In genomic region chr1:176932320-176932950, GRCm38 (mm10) we compare ENCODE assay signal across 21 mouse cellular contexts.
DNase-seq lines count a peak whose midpoint lies in the region; ATAC-seq and TF ChIP-seq lines count a peak whose summit lies in the region.
"Had no signal": no experiment of that assay in that cellular context is flagged by ENCODE, and none has a peak within 500 bp of the region (broad histone marks: within the 10 kb centered on the region; RNA-seq: fewer than 3 reads in every experiment).

No protein-coding gene starts in this region.

- H3K36me3 ChIP-seq in hindbrain, postnatal 0 days (ENCODE audit: insufficient read depth, low read length): no peaks in the 10 kb centered on the region
- H3K36me3 ChIP-seq in hindbrain, embryonic 14.5 days (replicated peaks; ENCODE audit: control insufficient read depth, insufficient read depth): no peaks in the 10 kb centered on the region
- H3K36me3 ChIP-seq in forebrain, embryonic 16.5 days (ENCODE audit: control insufficient read depth, insufficient read depth): no peaks in the 10 kb centered on the region
- H3K36me3 ChIP-seq: embryonic facial prominence, embryonic 10.5 days; hindbrain, embryonic 13.5 days; intestine, embryonic 15.5 days; limb, embryonic 10.5 days; liver, embryonic 15.5 days; lung, embryonic 15.5 days had no signal

- TF ChIP-seq CTCF in cerebellum, adult 2 months (IDR thresholded peaks at IDR 0.05; ENCODE audit: borderline replicate concordance, insufficient read depth, low read depth, low read length): no peak
- no peak for TF ChIP-seq CTCF in hindbrain, postnatal 0 days (IDR thresholded peaks at IDR 0.05; ENCODE audit: low read depth)

- no peaks in the 10 kb centered on the region for H3K9me3 ChIP-seq in hindbrain, postnatal 0 days (ENCODE audit: low read length)
- H3K9me3 ChIP-seq in hindbrain, embryonic 14.5 days (ENCODE audit: control insufficient read depth, low read length): no peaks in the 10 kb centered on the region
- no peaks in the 10 kb centered on the region for H3K9me3 ChIP-seq in forebrain, embryonic 16.5 days (ENCODE audit: control insufficient read depth, low read length)
- H3K9me3 ChIP-seq: embryonic facial prominence, embryonic 10.5 days; hindbrain, embryonic 13.5 days; intestine, embryonic 15.5 days; limb, embryonic 10.5 days; liver, embryonic 15.5 days; lung, embryonic 15.5 days; megakaryocyte, embryonic 14.5 days had no signal

- H3K27me3 ChIP-seq in cerebellum, adult 2 months (ENCODE audit: control insufficient read depth, insufficient read depth, low read length): no peaks in the 10 kb centered on the region
- no peaks in the 10 kb centered on the region for H3K27me3 ChIP-seq in hindbrain, postnatal 0 days (ENCODE audit: insufficient read depth, low read length)
- H3K27me3 ChIP-seq in hindbrain, embryonic 14.5 days (ENCODE audit: control insufficient read depth, insufficient read depth, low read length): no peaks in the 10 kb centered on the region
- H3K27me3 ChIP-seq in forebrain, embryonic 16.5 days (replicated peaks; ENCODE audit: control insufficient read depth, insufficient read depth, low read length): no peaks in the 10 kb centered on the region
- H3K27me3 ChIP-seq: hindbrain, embryonic 13.5 days; intestine, embryonic 15.5 days; liver, embryonic 15.5 days; lung, embryonic 15.5 days; megakaryocyte, embryonic 14.5 days had no signal

- peak overlapping the region; percentile 97 for H3K27ac ChIP-seq in cerebellum, adult 2 months (ENCODE audit: insufficient read depth, low read length)
- peak overlapping the region; percentile 63; the same call in 1 of the 2 replicates for H3K27ac ChIP-seq in hindbrain, postnatal 0 days
- no peak overlapping the region for H3K27ac ChIP-seq in hindbrain, embryonic 14.5 days
- peak overlapping the region; percentile 95 for H3K27ac ChIP-seq in forebrain, embryonic 16.5 days (ENCODE audit: low read length)
- H3K27ac ChIP-seq: embryonic facial prominence, embryonic 10.5 days; intestine, embryonic 15.5 days; limb, embryonic 10.5 days; liver, embryonic 15.5 days; lung, embryonic 15.5 days had no signal

- peaks cover 41% of the 10 kb centered on the region for H3K4me1 ChIP-seq in cerebellum, adult 2 months (ENCODE audit: control insufficient read depth, insufficient read depth, low read length)
- peaks cover 4% of the 10 kb centered on the region; the same call in 1 of the 2 replicates for H3K4me1 ChIP-seq in hindbrain, postnatal 0 days (ENCODE audit: insufficient read depth, low read length)
- peaks cover 6% of the 10 kb centered on the region for H3K4me1 ChIP-seq in hindbrain, embryonic 14.5 days (replicated peaks; ENCODE audit: control insufficient read depth, insufficient read depth, low read length)
- peaks cover 46% of the 10 kb centered on the region for H3K4me1 ChIP-seq in forebrain, embryonic 16.5 days (replicated peaks; ENCODE audit: control insufficient read depth, insufficient read depth, low read length)
- H3K4me1 ChIP-seq: limb, embryonic 10.5 days; liver, embryonic 15.5 days had no signal

- H3K9ac ChIP-seq in hindbrain, postnatal 0 days (replicated peaks; ENCODE audit: low read length): no peak overlapping the region
- no peak overlapping the region for H3K9ac ChIP-seq in hindbrain, embryonic 14.5 days
- H3K9ac ChIP-seq in forebrain, embryonic 16.5 days (replicated peaks; ENCODE audit: low read depth, low read length): peak overlapping the region; percentile 42
- H3K9ac ChIP-seq: hindbrain, embryonic 13.5 days; intestine, embryonic 15.5 days; liver, embryonic 15.5 days; lung, embryonic 15.5 days had no signal

- peak; percentile 62 to 70 for DNase-seq in cerebellum, adult 2 months
- no peak for DNase-seq in hindbrain, postnatal 0 days (ENCODE audit: low spot score)
- no peak for DNase-seq in hindbrain, embryonic 14.5 days (ENCODE audit: low spot score)
- peak; percentile 61 for DNase-seq in cerebellum, adult 9-11 months
- no peak for DNase-seq in kidney, adult 18-20 months
- DNase-seq: adrenal gland, postnatal 14 days; heart, adult 18-20 months; kidney, postnatal 36 days; liver; lung, postnatal 36 days; midbrain, embryonic 14.5 days had no signal

- TF ChIP-seq POLR2A in cerebellum, adult 2 months (IDR thresholded peaks at IDR 0.05; ENCODE audit: borderline replicate concordance, insufficient read depth, low read length): peak; percentile 36; the same call in 1 of the 2 replicates

- WGBS in cerebellum, adult 2 months: 12% methylated on average over 12 of the region's 12 CpGs
- WGBS in hindbrain, postnatal 0 days: 72% methylated on average over 12 of the region's 12 CpGs
- 87% methylated on average over 12 of the region's 12 CpGs for WGBS in hindbrain, embryonic 14.5 days
- 58% methylated on average over 12 of the region's 12 CpGs for WGBS in forebrain, embryonic 16.5 days

- H3K4me2 ChIP-seq in hindbrain, postnatal 0 days (ENCODE audit: low read depth, low read length): no peak overlapping the region
- H3K4me2 ChIP-seq in hindbrain, embryonic 14.5 days (replicated peaks): no peak overlapping the region
- H3K4me2 ChIP-seq in forebrain, embryonic 16.5 days (ENCODE audit: low read length): peak overlapping the region; percentile 23
- H3K4me2 ChIP-seq: hindbrain, embryonic 13.5 days; intestine, embryonic 15.5 days; liver, embryonic 15.5 days; lung, embryonic 15.5 days had no signal

- no peak overlapping the region for H3K4me3 ChIP-seq in cerebellum, adult 2 months (replicated peaks; ENCODE audit: insufficient read depth, low read depth, low read length)
- no peak overlapping the region for H3K4me3 ChIP-seq in hindbrain, postnatal 0 days (ENCODE audit: low read length)
- no peak overlapping the region for H3K4me3 ChIP-seq in hindbrain, embryonic 14.5 days (replicated peaks; ENCODE audit: low read length)
- H3K4me3 ChIP-seq in forebrain, embryonic 16.5 days (replicated peaks; ENCODE audit: low read length): no peak overlapping the region
- H3K4me3 ChIP-seq: embryonic facial prominence, embryonic 10.5 days; hindbrain, embryonic 13.5 days; intestine, embryonic 15.5 days; limb, embryonic 10.5 days; liver, embryonic 15.5 days; lung, embryonic 15.5 days; megakaryocyte, embryonic 14.5 days had no signal

- ATAC-seq in cerebellum, adult (ENCODE audit: insufficient number of reproducible peaks, low FRiP score, low TSS enrichment): no peak
- ATAC-seq in hindbrain, postnatal 0 days: no peak
- no peak for ATAC-seq in hindbrain, embryonic 14.5 days (ENCODE audit: low FRiP score)
- ATAC-seq in forebrain, embryonic 16.5 days: no peak
- ATAC-seq: CD4-positive, CD25-positive, alpha-beta regulatory T cell, adult 4 months; intestine, embryonic 15.5 days had no signal

Comparison
In these comparisons a context has a peak if more than half of its experiments do, and no peak if none do; other contexts are left out.
1. DNase-seq: peak in cerebellum, adult 2 months (2 of 2) and cerebellum, adult 9-11 months (single experiment); none in hindbrain, postnatal 0 days (single experiment), hindbrain, embryonic 14.5 days (single experiment) and kidney, adult 18-20 months (single experiment).